Mouse (Mus musculus) thymus, postnatal 10 days (tissue): ENCODE results near the gene Lgi2.

Experiments
- DNase-seq, 2 experiments: peaks; one replicate each; pipeline ENCODE4 v3.0.0; 2021; ENCODE audit warnings: low spot score in 2 of 2

Lgi2 gene

DNA sequence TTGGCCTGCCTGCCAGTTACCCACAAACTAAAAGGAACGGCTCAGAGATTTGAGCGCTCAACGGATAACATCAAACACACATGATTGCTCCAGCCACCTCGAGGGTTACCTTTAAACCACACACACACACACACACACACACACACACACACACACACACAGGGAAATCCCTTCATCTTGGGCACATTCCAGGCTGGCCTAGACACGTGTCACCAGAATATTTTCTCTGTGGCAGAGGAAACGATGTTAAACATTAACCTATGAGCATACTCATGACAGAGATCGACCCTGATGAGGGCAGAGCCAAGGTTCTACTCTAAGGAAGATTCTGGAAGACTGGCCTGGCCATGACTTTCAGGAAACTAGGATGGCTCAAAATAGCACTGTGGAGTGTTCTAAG is 29.2 kb downstream of the Lgi2 start:
- no peak for DNase-seq

DNA sequence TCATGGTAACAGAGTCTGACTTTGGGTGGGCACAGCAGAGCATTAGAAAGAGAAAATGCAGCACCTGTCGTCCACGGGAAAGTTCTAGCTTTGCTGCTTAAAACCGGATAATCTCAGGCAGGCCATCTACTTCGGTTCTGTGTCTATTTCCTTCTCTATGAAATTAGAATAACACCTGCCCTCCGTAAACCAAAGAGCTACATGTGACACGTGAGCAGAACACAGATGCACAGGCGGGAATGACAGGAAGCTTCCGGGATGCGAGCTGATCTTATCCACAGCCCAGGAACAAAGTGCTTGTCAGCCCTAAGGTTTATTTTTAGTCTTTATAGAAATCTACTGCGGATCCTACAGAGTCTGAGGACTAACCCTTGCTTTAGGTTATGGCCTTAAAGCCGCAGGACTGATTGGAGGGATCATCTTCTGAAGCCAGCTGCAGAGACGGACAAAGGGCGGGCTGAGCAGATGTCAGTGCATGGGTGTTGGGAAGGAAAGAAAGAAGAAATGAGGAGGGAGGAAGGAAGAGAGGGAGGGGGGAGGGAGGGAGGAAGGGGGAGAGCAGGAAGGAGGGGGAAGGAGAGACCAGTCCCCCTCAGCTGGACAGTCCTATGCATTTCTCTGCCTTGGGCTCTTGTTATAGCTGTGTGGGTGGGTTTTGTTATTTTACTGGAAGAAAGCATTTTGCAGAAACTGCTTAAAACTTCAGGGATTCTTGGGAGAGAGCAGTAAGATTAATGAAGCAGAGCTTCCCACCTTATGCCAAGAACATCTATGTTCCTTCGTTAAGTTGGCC is 31.3 kb downstream of the Lgi2 start:
- DNase-seq: no peak

DNA sequence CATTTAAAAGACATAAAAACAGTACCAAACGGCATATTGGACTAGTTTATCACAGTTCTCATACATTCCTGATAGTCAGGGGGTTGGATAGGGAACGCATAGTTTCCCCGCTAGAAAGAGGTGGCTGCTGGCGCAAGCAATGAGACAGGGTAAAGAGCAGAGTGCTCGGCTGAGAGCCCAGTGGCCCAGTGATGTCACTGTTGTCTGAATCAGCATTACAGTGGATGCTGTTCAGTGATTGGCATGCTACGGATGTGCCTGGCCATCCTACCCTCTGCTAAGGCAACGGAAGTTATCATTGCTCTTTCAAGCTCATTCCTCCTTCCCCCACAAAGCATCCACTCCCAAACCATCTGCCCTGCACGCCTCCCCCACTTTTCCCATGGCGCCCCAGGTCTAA is 32.6 kb downstream of the Lgi2 start:
- DNase-seq: no peak

DNA sequence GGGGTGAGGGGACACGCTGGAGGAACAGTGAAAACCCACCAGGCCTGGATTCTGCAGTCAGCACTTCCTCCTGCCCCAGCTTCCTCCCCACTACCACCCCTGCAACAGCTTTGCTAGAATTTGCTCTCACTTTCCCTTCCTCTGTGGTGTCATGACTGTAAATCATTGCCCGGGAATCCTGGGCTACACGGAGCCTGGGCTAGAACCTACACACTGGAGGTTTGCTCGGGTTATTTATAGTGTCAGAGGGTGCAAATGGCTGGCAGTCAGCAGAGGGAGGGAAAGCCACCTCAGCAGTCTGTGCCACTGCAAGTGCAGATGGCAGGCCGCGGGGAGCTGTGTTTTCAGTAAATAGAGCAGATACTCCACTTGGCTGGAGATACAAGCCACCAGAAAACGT is 37.7 kb downstream of the Lgi2 start:
- DNase-seq: no peak

DNA sequence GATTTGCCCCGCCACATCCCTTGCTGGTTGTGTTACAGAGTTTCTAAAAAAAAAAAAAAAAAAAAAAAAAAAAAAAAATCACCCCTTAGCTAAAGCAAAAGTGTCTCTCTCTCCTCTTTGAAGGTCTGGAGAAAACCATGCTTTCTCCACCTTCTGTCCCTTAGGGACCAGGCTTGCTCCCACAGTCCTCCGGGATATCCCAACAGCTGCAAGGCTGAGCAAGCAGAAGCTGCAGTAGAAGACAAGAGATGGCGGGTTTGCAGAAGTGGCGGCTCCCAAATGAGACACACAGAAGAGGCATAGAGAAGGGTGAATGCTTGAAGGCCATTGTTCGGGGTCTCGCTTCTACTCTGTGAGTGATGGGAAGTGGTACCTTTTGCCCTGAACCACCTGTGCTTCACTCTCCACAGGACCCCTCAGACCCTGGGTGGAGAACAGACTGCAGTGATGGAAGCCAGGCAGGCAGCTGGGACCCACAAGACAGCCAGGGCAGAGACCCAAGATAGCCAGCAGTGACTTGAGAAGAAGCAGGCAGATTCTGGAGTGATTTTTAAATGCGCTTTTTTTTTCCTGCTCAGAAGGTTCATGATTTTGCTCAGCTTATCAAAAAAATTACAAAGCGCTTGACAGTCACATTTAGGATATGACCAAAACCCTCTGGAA is 39.8 kb downstream of the Lgi2 start:
- DNase-seq: no peak

DNA sequence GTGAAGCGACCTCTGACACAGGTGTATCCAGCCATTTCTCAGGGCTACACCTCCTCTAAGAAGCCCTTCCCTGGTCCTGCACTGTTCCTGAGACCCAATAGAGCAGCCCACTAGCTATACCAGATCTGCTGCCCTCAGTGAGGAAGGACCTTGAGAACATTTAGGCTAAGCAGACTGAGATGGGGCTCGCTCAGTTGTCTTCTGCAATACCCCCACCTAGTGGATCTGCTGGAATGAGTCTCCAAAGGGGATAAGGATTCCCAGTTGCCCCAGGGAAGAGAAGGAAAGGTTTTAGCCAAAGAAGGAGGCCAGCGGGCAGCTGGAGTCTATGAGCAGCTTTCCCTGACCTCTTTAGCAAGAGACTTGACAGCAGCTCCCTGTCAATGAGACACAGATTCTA is 42.1 kb downstream of the Lgi2 start:
- no peak for DNase-seq

DNA sequence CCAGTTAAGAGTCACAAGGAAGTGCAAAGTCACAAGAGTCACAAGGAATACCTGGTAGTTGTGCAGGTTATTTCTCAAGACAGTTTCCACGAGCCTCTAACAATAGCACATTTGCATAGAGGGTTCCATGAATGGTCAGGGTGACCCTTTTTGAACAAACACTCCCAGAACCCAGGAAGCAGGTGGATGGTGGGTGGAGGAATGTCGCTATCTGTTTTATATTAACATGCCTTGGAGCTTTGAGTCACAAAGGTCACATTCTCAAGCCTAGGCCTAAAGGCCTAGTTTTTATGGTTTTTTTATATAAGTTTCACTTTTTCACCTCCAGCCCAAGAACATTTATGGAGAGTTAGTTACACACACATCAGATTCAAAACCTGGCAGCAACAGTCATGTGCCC is 46.3 kb downstream of the Lgi2 start:
- DNase-seq: no peak

DNA sequence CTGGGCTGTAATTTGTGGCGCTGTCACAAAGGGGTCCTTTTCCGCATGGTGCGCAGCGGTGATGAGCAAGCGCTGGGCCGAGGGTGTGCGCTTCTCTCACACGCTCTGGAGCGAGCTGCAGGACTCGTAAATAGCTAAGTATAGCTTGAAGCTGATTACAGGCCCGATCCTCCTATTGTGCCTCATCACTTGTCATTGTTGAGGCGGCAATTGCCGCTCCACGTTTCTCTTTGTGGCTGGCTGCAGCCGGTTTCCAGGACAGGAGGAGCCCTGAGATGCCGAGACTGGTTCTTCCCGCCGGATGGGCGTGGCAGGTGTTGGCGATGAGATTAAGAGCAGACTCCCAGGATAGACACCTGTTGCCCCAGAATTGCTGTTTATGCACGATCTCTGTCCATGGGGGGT is 50.2 kb downstream of the Lgi2 start:
- no peak for DNase-seq

DNA sequence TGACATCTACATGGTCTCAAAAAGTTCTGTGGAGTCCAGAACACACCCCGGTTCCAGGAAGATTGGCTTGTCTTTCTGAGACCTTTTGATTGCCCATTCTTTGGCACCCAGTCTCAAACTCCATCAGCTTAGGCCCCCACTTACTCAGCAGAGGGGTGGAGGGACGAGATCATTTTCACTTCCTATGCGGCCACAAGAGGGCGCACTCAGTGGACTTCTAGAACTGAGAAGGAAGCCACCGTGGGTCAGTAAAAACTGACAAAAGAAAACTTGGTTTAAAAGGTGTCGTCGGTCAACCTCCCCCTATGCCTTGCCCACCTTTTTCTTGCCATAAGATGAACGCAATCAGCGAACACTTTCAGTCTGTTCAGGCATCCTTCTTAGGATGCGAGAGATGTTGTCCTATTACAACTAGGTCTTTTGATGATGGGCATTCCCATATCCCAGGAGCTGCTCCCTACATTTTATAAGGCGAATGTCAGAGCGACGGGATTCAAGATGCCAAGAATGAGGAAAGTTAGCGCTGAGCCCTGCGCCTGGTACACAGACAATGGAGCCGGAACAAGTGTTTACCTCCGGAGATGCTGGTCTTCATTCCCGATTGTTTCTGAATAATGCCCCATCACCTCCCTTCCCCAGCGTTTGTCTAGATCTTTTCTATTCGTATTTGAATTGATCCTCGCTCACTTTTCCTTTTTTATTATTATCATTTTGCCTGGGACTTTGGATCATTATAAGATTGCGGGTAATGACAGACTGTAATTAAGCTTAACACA is 50.8 kb downstream of the Lgi2 start:
- DNase-seq: peak; percentile 14 to 57

DNA sequence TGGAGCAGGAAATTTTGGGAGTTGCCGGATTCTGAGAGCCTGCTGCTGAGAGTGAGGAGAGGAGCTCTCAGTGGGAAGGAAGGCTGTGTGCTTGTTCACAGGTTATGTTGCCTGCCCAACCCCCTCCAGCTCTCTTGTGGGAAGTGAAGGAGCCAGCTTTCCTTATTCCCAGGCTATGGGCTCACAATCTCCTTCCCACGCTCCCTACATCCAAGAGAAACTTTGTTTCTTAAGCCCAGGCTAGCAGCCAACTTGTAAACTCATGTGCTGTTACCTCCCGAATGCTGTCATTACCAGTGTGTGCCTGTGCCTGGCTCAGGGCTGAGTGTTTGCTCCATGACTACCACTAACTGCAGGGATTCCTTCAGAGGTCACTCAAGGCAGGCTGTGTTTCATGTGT is 55.2 kb downstream of the Lgi2 start:
- DNase-seq: no peak

DNA sequence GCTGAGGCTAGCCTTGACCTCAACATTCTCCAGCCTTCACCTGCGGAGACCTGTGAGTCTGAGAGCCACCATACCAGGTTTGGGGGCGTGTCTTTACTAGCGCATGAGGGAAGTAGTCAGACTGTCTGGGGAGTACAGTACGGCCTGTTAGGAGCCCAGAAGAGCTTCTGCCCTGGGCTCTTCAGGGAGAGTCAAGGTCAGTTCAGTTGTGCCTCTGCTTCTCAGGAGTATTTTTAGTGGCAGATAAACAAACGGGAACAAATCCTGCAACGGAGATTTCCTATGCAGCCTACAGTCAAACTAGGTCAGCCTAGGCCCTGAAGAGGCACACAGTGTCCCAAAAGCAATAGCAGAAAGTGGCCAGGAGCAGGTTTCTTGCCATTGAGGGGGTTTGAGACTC is 56.8 kb downstream of the Lgi2 start:
- no peak for DNase-seq

DNA sequence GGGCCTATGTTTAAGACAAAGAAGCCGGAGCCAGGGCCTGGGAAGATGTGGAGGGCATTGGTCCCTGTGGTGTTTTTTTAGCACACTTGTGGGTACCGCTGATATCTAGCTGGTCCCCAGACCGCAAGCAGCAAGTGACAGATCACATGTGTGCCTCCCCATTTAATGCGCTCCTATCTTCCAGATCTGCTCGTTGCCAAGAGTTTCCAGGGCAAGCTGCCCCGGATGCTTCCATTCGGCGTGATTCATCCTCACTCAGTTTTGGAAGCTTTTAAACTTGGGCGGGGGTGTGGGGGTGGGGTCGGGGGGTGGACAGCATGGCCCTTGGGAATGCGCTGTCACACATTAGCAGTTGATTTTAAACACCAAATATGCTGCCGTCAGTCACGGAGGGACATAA is 61.6 kb downstream of the Lgi2 start:
- DNase-seq: no peak

DNA sequence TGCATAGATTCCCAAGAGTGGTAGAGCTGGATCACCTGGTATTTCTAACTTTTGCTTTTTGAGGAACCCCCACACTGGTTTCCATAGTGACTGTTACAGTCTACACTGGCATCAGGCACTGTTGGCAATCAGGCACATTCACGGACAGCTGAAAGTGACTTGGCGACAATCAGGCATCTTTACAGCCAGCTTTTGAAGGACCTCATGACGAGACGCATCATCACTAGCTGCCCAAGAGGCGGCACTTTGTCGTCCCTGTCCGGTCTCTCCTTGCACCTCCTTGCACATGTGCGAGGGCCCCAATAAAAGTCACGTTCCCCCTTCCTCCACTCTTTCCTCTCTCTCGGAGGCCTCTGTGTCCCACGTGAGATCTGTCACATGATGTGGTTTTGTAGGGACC is 62.1 kb downstream of the Lgi2 start:
- DNase-seq: no peak

DNA sequence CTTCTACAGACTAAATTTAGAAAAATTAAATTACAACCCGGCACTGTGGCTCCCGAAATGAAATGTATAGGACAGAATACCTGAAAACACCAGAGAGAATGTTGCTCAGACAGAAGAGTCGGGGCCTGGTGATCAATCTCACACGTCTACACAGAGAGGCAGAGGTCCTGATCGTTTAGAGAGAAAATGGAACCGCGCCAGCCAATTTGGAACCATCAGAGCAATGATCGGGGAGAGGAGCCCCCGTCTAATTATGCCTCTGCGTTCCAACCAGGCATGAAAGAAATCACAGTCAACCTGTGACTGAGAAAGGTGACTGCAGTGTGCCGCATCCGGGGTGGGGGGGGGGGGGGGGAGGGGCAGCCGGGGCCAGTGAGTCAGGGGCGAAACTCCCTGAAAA is 70.6 kb downstream of the Lgi2 start:
- no peak for DNase-seq

DNA sequence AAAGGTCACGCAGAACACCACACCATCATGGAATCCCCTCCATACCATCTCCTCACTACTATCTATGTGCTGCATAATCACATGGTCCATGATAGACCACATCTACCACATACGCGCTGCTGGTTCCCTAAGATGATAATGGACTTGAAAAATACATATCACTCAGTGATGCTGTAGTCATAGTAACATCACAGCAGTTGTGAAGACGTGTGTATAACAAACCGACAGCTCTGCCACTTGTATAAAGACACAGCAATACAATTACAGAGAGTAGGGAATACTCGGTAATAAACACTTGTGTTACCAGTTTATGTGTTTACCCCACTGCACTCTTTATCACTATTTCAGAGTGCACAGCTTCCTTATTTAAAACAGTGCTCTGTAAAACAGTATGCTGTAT is 74.8 kb downstream of the Lgi2 start:
- no peak for DNase-seq

DNA sequence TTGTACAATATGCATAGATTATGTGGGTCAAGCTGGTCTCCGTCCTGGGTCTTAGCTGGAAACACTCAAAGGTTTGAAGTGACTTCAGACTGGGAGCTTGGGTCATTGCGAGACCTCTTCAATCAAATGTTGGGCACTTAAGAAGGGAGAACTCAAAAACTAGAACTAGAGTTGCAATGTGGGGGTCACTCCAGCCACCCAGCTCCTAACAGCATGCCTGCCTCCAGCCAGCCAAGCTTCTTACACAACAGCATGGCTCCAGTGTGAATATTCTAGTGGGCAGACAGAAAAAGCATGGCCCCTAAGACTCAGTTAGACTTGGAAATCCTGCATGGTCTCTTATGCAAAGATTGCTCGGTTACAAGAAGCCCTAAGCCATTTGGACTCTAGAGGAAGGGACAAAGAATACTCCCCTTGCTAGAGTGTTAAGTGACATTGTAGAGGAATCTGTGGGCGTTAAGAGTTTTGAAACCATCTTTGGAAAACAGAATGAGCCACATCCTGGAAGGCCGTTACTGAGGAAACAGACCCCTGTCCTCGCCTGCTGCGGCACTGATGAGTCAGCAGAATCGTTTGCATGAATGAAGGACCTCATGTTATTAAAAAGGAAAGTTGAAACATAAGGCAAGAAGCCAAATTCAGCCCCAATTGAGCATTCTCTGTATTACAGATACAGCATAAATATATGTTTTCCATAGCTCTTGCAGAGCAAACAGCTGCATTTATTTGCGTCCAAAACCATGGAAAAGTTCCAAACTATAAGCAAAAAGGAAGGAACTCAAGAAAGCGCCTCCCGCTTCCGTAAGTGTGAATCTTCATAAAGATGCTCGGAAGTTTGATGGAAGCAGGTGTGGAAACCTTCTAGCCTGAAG is 78.5 kb downstream of the Lgi2 start:
- no peak for DNase-seq
